Mouse (Mus musculus) embryonic fibroblast, embryonic 13.5 days (primary cell): ENCODE data around the gene Sebox.

Source experiments
- CTCF ChIP-seq: IDR thresholded peaks from 2 replicates; pipeline ENCODE4 v1.5.1; 2011; ENCODE audit warnings: mild to moderate bottlenecking, control low read depth, low read length, moderate library complexity, borderline replicate concordance; ENCODE audit not compliant: insufficient read depth
- POLR2A ChIP-seq: IDR thresholded peaks from 2 replicates; pipeline ENCODE4 v1.6.1; 2011; ENCODE audit warnings: low read depth, mild to moderate bottlenecking, control low read depth, low read length, moderate library complexity

- TF ChIP-seq POLR2A = peak; percentile 74
- no peak for TF ChIP-seq CTCF
Observed at GRCm38 (mm10) chr11:78550168-78551058, 47.2 kb downstream of the Sebox start, which contains the start of gene Tmem97.
